Mouse (Mus musculus) kidney, adult 2 months (tissue): ENCODE results near the gene Nav1.

ENCODE experiments used
- CTCF ChIP-seq: fragments of 200-500 bp; conservative IDR thresholded peaks from 2 replicates; pipeline ENCODE4 v1.5.1; 2011; ENCODE audit warnings: low read depth, mild to moderate bottlenecking, control low read depth, low read length, moderate library complexity, mixed read lengths; ENCODE audit not compliant: insufficient read depth, insufficient read length
- POLR2A ChIP-seq: fragments of 200-500 bp; IDR thresholded peaks from one replicate; pipeline ENCODE4 v1.6.1; 2011; ENCODE audit warnings: low read depth, low read length, control low read depth

DNA sequence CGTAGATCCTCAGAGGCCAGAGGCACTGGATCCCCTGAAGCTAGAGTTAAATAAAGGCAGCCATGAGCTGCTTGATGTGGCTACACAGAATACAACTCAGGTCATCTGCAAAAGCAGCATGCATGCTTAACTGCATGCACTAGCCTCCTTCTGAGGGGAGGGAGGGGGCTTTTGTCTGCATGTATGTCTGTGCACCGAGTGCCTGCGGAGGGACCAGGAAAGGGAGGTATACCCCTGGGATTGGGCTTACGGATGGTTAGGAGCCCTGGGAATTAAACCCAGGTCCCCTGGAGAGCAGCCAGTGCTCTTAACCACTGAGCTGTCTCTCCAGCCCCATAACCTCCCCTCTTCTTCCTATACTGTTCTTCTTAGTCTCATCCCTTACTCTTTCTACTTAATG lies 195.0 kb downstream of the Nav1 start:
- no peak for TF ChIP-seq CTCF
- TF ChIP-seq POLR2A = no peak
